Mouse (Mus musculus) right cerebral cortex, postnatal 36 days (tissue): ENCODE results near the gene Pde10a.
"Not testable (repeated sequence)": the region's sequence is repeated elsewhere in the genome, so short reads cannot be mapped to it uniquely, and the experiment has no call there.

Experiments used
- DNase-seq, 2 experiments: peaks; one replicate each; pipeline ENCODE4 v3.0.0; 2022; ENCODE audit warnings: low spot score in 2 of 2, mixed read lengths in 1 of 2

Pde10a gene

GRCm38 (mm10) chr17:8642356-8642755 is 117.2 kb downstream of the Pde10a start:
- DNase-seq, result no peak

- DNase-seq, result no peak
Measured at GRCm38 (mm10) chr17:8647372-8647871, 122.2 kb downstream of the Pde10a start.

GRCm38 (mm10) chr17:8648310-8648709 is 123.1 kb downstream of the Pde10a start:
- DNase-seq, result no peak

- DNase-seq, result no peak
Measured at GRCm38 (mm10) chr17:8652681-8653262, 127.6 kb downstream of the Pde10a start.

- DNase-seq, result no peak
Measured at GRCm38 (mm10) chr17:8657661-8658060, 132.5 kb downstream of the Pde10a start.

GRCm38 (mm10) chr17:8658751-8659454 is 133.7 kb downstream of the Pde10a start:
- no peak for DNase-seq

GRCm38 (mm10) chr17:8666912-8667311 is 141.7 kb downstream of the Pde10a start:
- no peak for DNase-seq

- no peak for DNase-seq
Measured at GRCm38 (mm10) chr17:8674651-8675050, 149.5 kb downstream of the Pde10a start.

GRCm38 (mm10) chr17:8686356-8686755 is 161.2 kb downstream of the Pde10a start:
- DNase-seq, result no peak

GRCm38 (mm10) chr17:8688096-8688495 is 162.9 kb downstream of the Pde10a start:
- DNase-seq, result no peak

GRCm38 (mm10) chr17:8698265-8698664 is 173.1 kb downstream of the Pde10a start:
- DNase-seq, result no peak

- DNase-seq, result no peak
Measured at GRCm38 (mm10) chr17:8698793-8699192, 173.6 kb downstream of the Pde10a start.

GRCm38 (mm10) chr17:8701096-8701495 is 175.9 kb downstream of the Pde10a start:
- no peak for DNase-seq

- peak; percentile 29 to 43 for DNase-seq
Measured at GRCm38 (mm10) chr17:8702503-8702902, 177.3 kb downstream of the Pde10a start.

GRCm38 (mm10) chr17:8708006-8708405 is 182.8 kb downstream of the Pde10a start:
- DNase-seq, result no peak

GRCm38 (mm10) chr17:8712734-8713133 is 187.6 kb downstream of the Pde10a start:
- DNase-seq, result not testable (repeated sequence)

GRCm38 (mm10) chr17:8720961-8721360 is 195.8 kb downstream of the Pde10a start:
- DNase-seq, result no peak

- DNase-seq, result no peak
Measured at GRCm38 (mm10) chr17:8724464-8724974, 199.3 kb downstream of the Pde10a start.

GRCm38 (mm10) chr17:8728646-8729045 is 203.5 kb downstream of the Pde10a start:
- no peak for DNase-seq

- no peak for DNase-seq
Measured at GRCm38 (mm10) chr17:8729808-8730207, 204.6 kb downstream of the Pde10a start.

GRCm38 (mm10) chr17:8731073-8731472 is 205.9 kb downstream of the Pde10a start:
- no peak for DNase-seq

GRCm38 (mm10) chr17:8736259-8736658 is 211.1 kb downstream of the Pde10a start:
- DNase-seq, result no peak

GRCm38 (mm10) chr17:8742772-8743171 is 217.6 kb downstream of the Pde10a start:
- DNase-seq, result no peak
